Mouse (Mus musculus): Measurements from ENCODE around the gene Mettl13.

GRCm38 (mm10) chr1:162590415-162590997 is 42.2 kb upstream of the Mettl13 start:
- TF ChIP-seq POLR2A (IDR thresholded peaks at IDR 0.05; ENCODE audit: insufficient read depth, low read depth, low read length) (no peak), CTCF (IDR thresholded peaks at IDR 0.05; ENCODE audit: insufficient read depth, low read depth, low read length) (no peak)
